Mouse (Mus musculus): Measurements from ENCODE around the gene Fibp. TPM values are rescaled to one million over a fixed set of nuclear protein-coding genes. Genes with fewer than 3 reads are reported as not detected.

Fibp gene
- polyA plus RNA-seq, 1 experiment, result 69.7 TPM

DNA sequence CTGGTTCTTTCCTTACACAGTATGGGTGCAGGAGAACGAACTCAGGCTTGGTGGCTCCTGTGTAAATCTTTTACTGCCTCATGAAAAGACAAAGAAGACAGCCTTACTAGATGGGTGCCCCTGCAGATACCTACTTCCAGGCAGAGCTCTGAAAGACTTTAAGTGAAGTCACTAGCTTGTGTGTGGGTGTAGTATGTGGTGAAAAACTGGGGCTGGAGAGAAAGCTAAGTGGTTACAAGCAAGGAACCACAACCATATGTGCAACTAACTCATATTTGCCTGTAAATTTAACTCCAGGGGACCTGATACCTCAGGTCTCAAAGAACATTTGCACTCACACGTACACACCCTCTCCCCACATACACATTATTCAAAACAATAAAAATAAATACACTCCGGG lies 519 bp upstream of the Fibp start:
- Histone ChIP-seq H3K27ac (ENCODE audit: insufficient read depth, low read depth, low read length) (0 out of 2 replicates have a peak overlapping the region, but pooled peaks have one; percentile 25), H3K4me3 (ENCODE audit: insufficient read depth, low read length) (peak overlapping the region; percentile 80), H3K4me1 (ENCODE audit: control insufficient read depth, insufficient read depth, low read length) (peaks cover 14% of the 10 kb centered on the region)
- TF ChIP-seq POLR2A (IDR thresholded peaks at IDR 0.05; ENCODE audit: borderline replicate concordance, low read depth, low read length) (no peak), CTCF (IDR thresholded peaks at IDR 0.05; ENCODE audit: low read depth, low read length) (no peak)

- H3K4me3 ChIP-seq (ENCODE audit: insufficient read depth, low read length), result peak overlapping the region; percentile 80
- no peak overlapping the region for H3K27ac ChIP-seq (ENCODE audit: insufficient read depth, low read depth, low read length)
- no peak for TF ChIP-seq CTCF (IDR thresholded peaks at IDR 0.05; ENCODE audit: low read depth, low read length)
- TF ChIP-seq POLR2A (IDR thresholded peaks at IDR 0.05; ENCODE audit: borderline replicate concordance, low read depth, low read length), result no peak
- peaks cover 11% of the 10 kb centered on the region for H3K4me1 ChIP-seq (ENCODE audit: control insufficient read depth, insufficient read depth, low read length)
Observed at GRCm38 (mm10) chr19:5461411-5461810, 996 bp downstream of the Fibp start.

GRCm38 (mm10) chr19:5463212-5463611 lies 2.8 kb downstream of the Fibp start:
- peaks cover 8% of the 10 kb centered on the region for H3K4me1 ChIP-seq (ENCODE audit: control insufficient read depth, insufficient read depth, low read length)
- no peak overlapping the region for H3K27ac ChIP-seq (ENCODE audit: insufficient read depth, low read depth, low read length)
- no peak for TF ChIP-seq POLR2A (IDR thresholded peaks at IDR 0.05; ENCODE audit: borderline replicate concordance, low read depth, low read length)
- TF ChIP-seq CTCF (IDR thresholded peaks at IDR 0.05; ENCODE audit: low read depth, low read length), result no peak
- H3K4me3 ChIP-seq (ENCODE audit: insufficient read depth, low read length), result no peak overlapping the region

- peaks cover 8% of the 10 kb centered on the region for H3K4me1 ChIP-seq (ENCODE audit: control insufficient read depth, insufficient read depth, low read length)
- TF ChIP-seq CTCF (IDR thresholded peaks at IDR 0.05; ENCODE audit: low read depth, low read length) (peak; percentile 81), POLR2A (IDR thresholded peaks at IDR 0.05; ENCODE audit: borderline replicate concordance, low read depth, low read length) (no peak)
- H3K4me3 ChIP-seq (ENCODE audit: insufficient read depth, low read length), result no peak overlapping the region
- no peak overlapping the region for H3K27ac ChIP-seq (ENCODE audit: insufficient read depth, low read depth, low read length)
Observed at GRCm38 (mm10) chr19:5463791-5464562, 3.6 kb downstream of the Fibp start.

DNA sequence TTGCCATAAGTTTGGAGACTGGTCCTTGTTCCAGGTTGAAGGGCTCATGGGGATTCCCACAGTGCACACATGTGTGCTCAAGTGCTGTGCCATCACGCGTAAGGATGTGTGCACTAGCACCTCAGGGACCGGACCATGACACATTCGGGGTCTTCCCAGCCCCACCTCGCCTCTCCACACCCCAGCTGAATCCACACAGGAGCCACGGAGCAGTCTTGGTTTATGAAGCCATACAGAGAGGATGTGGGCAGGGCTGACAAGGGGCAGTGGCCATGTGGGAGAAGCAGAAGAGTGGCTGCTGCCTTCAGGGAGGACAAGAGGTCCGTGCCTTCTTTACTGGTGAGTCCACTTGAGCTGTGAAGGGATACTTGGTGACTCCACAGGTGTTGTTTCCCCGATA lies 4.6 kb downstream of the Fibp start:
- no peak overlapping the region for H3K4me3 ChIP-seq (ENCODE audit: insufficient read depth, low read length)
- no peak for TF ChIP-seq CTCF (IDR thresholded peaks at IDR 0.05; ENCODE audit: low read depth, low read length)
- no peak for TF ChIP-seq POLR2A (IDR thresholded peaks at IDR 0.05; ENCODE audit: borderline replicate concordance, low read depth, low read length)
- H3K4me1 ChIP-seq (ENCODE audit: control insufficient read depth, insufficient read depth, low read length), result peaks cover 6% of the 10 kb centered on the region; the same call in 1 of the 2 replicates
- H3K27ac ChIP-seq (ENCODE audit: insufficient read depth, low read depth, low read length), result no peak overlapping the region

DNA sequence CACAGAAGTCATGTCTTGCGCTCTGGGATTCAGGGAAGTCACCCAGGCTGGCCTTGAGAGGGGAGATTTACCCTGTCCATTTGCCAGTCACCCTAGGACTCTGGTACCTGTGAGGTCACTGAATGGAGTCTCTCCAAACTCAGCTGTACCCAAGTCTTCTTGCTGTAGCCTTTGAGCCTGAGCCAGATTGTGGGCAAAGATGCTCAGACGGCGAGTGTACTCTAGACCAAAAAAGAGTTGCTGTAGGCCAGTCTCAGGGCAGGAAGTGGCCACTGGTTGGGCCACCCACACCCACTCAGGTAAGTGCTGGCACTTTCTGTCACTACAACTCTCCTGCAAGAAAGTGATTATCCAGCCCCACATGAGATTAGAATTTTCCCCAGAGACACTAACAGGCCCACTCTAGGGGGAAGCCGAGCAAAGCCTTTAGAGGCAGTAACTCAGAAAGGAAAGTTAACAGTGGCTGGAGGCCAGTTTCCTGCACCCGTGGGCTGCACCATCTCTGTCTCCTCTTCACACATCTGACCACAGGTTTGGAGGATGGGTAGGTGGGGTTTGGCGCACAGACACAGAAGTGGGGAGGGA lies 6.6 kb downstream of the Fibp start:
- TF ChIP-seq POLR2A (IDR thresholded peaks at IDR 0.05; ENCODE audit: borderline replicate concordance, low read depth, low read length) (no peak), CTCF (IDR thresholded peaks at IDR 0.05; ENCODE audit: low read depth, low read length) (no peak)
- Histone ChIP-seq H3K27ac (ENCODE audit: insufficient read depth, low read depth, low read length) (no peak overlapping the region), H3K4me3 (ENCODE audit: insufficient read depth, low read length) (no peak overlapping the region), H3K4me1 (ENCODE audit: control insufficient read depth, insufficient read depth, low read length) (no peaks in the 10 kb centered on the region)

- no peak within 1 kb of the TSS for H3K27ac ChIP-seq (ENCODE audit: insufficient read depth, low read depth, low read length)
Observed at GRCm38 (mm10) chr19:5468374-5468773, 8.0 kb downstream of the Fibp start, which contains the start of gene Ctsw. Ctsw (minus strand) TSS chr19:5468507.

DNA sequence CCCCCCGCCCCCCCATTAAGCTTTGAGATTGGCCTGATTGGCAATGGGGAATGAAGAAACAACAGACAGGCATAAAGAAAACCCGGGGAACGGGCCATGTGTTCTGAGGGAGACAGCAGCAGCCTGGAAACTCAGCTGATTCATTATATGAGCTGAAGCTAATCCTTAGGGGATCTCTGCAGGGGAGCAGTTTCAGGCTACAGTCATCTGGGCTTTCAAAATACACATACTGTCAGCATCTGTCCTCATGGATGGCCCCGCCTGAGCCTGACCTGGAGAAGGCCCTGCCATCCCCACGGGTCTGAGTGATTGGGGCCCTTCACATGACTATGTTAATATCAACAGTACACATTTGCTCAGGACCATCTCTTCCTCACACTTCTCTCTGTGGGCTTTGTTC lies 11.4 kb downstream of the Fibp start:
- no peak overlapping the region for H3K27ac ChIP-seq (ENCODE audit: insufficient read depth, low read depth, low read length)
- 0 out of 2 replicates have a peak, but pooled peaks cover 2% of the 10 kb centered on the region for H3K4me1 ChIP-seq (ENCODE audit: control insufficient read depth, insufficient read depth, low read length)
- H3K4me3 ChIP-seq (ENCODE audit: insufficient read depth, low read length), result no peak overlapping the region
- TF ChIP-seq POLR2A (IDR thresholded peaks at IDR 0.05; ENCODE audit: borderline replicate concordance, low read depth, low read length) (no peak), CTCF (IDR thresholded peaks at IDR 0.05; ENCODE audit: low read depth, low read length) (no peak)

More at GRCm38 (mm10) chr19:5468374-5468773, 8.0 kb downstream of the Fibp start, which contains the start of gene Ctsw:
- no peak for TF ChIP-seq POLR2A (IDR thresholded peaks at IDR 0.05; ENCODE audit: borderline replicate concordance, low read depth, low read length)
- TF ChIP-seq CTCF (IDR thresholded peaks at IDR 0.05; ENCODE audit: low read depth, low read length), result no peak
- Histone ChIP-seq H3K4me3 (ENCODE audit: insufficient read depth, low read length) (no peak within 1 kb of the TSS), H3K4me1 (ENCODE audit: control insufficient read depth, insufficient read depth, low read length) (0 out of 2 replicates have a peak, but pooled peaks cover under 1% of the 10 kb centered on the region)

- TF ChIP-seq CTCF (IDR thresholded peaks at IDR 0.05; ENCODE audit: low read depth, low read length) (no peak), POLR2A (IDR thresholded peaks at IDR 0.05; ENCODE audit: borderline replicate concordance, low read depth, low read length) (no peak)
- Histone ChIP-seq H3K27ac (ENCODE audit: insufficient read depth, low read depth, low read length) (no peak overlapping the region), H3K4me3 (ENCODE audit: insufficient read depth, low read length) (no peak overlapping the region), H3K4me1 (ENCODE audit: control insufficient read depth, insufficient read depth, low read length) (0 out of 2 replicates have a peak, but pooled peaks cover 2% of the 10 kb centered on the region)
Observed at GRCm38 (mm10) chr19:5472857-5473256, 12.4 kb downstream of the Fibp start.

- H3K4me3 ChIP-seq (ENCODE audit: insufficient read depth, low read length), result peak within 1 kb of the TSS; percentile 48
- no peak within 1 kb of the TSS; the same call in 1 of the 2 replicates for H3K27ac ChIP-seq (ENCODE audit: insufficient read depth, low read depth, low read length)
- 0 out of 2 replicates have a peak, but pooled peaks cover 2% of the 10 kb centered on the region for H3K4me1 ChIP-seq (ENCODE audit: control insufficient read depth, insufficient read depth, low read length)
- TF ChIP-seq CTCF (IDR thresholded peaks at IDR 0.05; ENCODE audit: low read depth, low read length) (no peak), POLR2A (IDR thresholded peaks at IDR 0.05; ENCODE audit: borderline replicate concordance, low read depth, low read length) (no peak)
Observed at GRCm38 (mm10) chr19:5473720-5474119, 13.3 kb downstream of the Fibp start, which contains the start of gene Efemp2. Efemp2 (plus strand) TSS chr19:5473954.

Measured in bone marrow macrophage, adult 2 months (primary cell).